Comparison of ENCODE assay signal across 16 mouse cellular contexts in the genomic region with DNA sequence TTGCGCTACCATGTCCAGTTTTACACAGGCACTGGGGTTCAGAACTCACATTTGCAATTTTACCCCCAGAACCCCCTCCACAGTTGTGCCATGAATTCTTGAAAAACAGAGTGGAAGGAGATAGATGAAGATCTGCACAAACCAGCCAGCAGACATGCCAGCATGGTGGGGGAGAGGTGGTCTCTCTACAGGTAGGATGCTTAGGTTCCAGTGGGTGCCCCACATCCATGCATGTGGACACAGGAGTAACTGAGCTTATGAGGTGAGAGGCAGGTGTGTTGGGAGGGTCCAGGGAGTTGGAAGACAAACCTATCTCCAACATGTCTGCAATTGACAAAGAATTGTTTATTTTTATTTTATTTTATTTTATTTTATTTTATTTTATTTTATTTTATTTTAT.
"Had no signal": no experiment of that assay in that cellular context is flagged by ENCODE, and none has a peak within 500 bp of the region (broad histone marks: within the 10 kb centered on the region; RNA-seq: fewer than 3 reads in every experiment).

No protein-coding gene starts in this region.

- DNase-seq: cerebellum, adult 8-10 months; cerebellum, adult 9-10 months; cerebellum, adult 9-11 months; cerebellum, postnatal 10 days; cerebellum, postnatal 14 days; cerebellum, postnatal 25 days; cerebellum, postnatal 36 days; embryo, embryonic 11 days; forebrain, postnatal 0 days; gastrocnemius, adult 2 months; gastrocnemius, postnatal 10 days; gastrocnemius, postnatal 14 days; gastrocnemius, postnatal 25 days; gastrocnemius, postnatal 36 days; heart, adult 18-20 months; heart, adult 2 months had no signal
